Mouse (Mus musculus): ENCODE measurements around the gene P2rx3. TPM values are rescaled to one million over a fixed set of nuclear protein-coding genes. Genes with fewer than 3 reads are reported as not detected.
A peak's percentile ranks its signal among the peaks of the same experiment; 100 is the strongest.

P2rx3 gene
- total RNA-seq (2021): 1 to 10 TPM; 2.0 to 2.6 TPM
- long read RNA-seq, experiment 1, partial matches to known transcripts: 0 of 2 reads
- long read RNA-seq, experiment 1, other reads (novel, unspliced or antisense): 0 of 2 reads
- long read RNA-seq, experiment 2: 0 reads

DNA sequence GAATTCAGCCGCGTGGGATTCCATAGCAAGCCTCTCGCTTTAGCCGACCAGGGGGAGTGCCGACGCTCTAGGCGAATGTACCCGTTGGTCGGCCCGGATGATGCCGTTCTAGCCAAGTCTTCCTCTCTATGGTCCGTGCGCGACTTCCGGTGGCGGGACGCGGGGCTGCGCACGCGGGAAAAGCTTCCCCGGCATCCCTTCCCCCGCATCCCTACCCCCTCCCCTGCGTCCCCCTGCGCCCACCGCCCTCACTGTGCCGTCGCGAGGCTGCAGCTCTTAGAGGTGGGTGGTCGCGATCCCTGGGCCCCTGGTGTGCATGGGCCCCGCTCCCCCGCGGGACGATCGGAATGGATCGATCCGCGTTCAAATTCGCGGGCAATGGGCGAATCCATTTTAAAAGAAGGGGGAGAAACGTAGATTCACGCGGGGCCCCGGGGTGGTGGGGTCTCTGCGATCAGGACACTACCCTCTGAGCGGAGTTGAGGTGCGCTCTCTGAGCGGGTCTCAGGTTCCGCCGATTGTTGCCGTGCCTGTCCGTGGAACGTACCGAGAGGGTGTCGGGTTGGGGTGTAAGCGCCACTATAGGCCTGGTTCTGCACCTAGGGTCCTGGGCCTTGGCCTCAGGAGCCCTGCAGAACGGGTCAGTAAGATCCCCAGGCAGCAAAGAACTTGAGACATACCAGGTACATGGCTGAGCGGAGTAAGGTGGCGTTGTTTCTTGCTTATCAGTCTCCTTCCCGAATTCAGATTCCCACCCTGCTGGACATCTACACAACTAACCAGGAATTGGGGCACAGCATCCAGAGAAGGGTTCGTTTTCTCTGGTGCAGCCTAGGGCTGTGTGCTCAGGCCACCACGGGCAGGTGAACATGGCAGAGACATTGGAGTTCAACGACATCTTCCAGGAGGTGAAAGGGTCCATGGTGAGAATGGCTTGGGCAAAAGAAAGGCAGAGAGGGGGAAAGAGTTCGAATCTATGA, at the start of gene P2rx3, which contains the start of gene Ssrp1:
Gene P2rx3, minus strand, starts transcription at position 416 of the 980 bp plus-strand sequence.
Gene Ssrp1, plus strand, starts transcription at position 188 of the 980 bp plus-strand sequence.
- peak within 1 kb of the TSS; percentile 87 for H3K4me3 ChIP-seq
- intact Hi-C loops (cut with DNase I): loop anchor here (1.0 to 5.0 kb wide), 2 partner anchors 10 to 205 kb away; no protein-coding TSS in a partner anchor
- peak; percentile 91 to 93 for DNase-seq (ENCODE audit: extremely low spot score in 1 of 2, low spot score in 2 of 2)
- H3K27ac ChIP-seq: peak within 1 kb of the TSS; percentile 86
- TF ChIP-seq CTCF (IDR thresholded peaks at IDR 0.05): peak; percentile 1; the same call in 1 of the 2 replicates

DNA sequence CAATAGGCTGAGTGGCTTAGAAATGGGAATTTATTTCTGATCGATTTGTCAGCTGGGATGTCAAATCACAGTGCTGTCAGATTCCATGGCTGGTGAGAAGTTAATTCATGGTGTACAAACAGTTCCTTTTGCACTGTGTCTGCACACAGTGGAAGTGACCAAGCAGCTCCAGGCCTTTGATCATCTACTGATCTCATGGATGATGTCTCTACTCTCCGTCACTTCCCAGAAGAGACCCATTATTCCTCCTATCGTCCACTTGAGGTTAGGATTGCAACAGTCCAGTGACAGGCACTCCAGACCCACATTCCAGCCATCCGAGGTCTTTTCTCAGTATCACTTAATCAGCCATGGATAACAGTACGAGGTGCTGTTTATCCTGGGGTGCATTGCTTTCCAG, 36.5 kb upstream of the P2rx3 start:
- no peak for TF ChIP-seq CTCF (IDR thresholded peaks at IDR 0.05)
- no peak overlapping the region for H3K4me3 ChIP-seq
- no peak overlapping the region for H3K27ac ChIP-seq
- intact Hi-C loops (cut with DNase I): no loop called here
- no peak for DNase-seq (ENCODE audit: extremely low spot score in 1 of 2, low spot score in 2 of 2)

DNA sequence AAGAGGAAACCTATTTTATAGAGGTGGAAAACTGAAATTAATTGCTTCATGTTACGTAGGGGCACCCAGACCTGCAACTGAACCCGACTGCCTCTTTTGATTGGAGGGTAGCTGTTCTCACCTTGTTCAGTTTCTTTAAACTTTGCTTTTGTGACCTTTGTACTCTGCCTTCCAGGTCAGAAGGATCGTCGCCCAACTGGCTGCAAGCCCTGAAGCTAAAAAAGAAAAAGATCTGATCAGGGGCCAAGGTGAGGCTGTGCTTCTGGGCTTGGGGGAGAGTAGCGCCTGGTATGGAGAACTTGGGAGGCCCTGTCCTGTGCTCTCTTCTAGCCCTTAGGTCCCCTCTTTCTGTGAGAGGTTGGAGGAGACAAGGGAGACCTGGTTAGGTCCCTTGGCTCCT, 34.7 kb upstream of the P2rx3 start:
- TF ChIP-seq CTCF (IDR thresholded peaks at IDR 0.05): no peak
- DNase-seq (ENCODE audit: extremely low spot score in 1 of 2, low spot score in 2 of 2): no peak
- Histone ChIP-seq H3K27ac (no peak overlapping the region), H3K4me3 (no peak overlapping the region)
- intact Hi-C loops (cut with DNase I): no loop called here

DNA sequence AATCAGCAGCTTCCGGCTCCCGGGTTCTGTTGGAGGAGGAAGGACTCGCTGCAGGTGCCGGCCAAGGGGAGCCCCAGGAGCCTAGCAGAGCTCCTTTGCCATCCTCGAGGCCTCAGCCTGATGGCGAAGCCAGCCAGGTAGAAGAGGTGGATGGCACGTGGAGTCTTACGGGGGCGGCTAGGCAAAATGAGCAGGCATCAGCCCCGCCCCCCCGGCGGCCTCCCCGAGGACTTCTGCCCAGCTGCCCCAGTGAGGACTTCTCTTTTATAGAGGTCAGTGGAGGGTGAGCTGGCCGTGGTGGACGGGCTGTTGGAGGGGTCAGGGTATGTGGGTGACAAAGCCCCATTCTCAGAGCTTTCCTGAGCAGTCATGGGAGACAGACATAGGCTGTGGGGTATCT, 32.8 kb upstream of the P2rx3 start:
- DNase-seq (ENCODE audit: extremely low spot score in 1 of 2, low spot score in 2 of 2): no peak
- no peak overlapping the region for H3K27ac ChIP-seq
- no peak overlapping the region for H3K4me3 ChIP-seq
- intact Hi-C loops (cut with DNase I): no loop called here
- TF ChIP-seq CTCF (IDR thresholded peaks at IDR 0.05): no peak

DNA sequence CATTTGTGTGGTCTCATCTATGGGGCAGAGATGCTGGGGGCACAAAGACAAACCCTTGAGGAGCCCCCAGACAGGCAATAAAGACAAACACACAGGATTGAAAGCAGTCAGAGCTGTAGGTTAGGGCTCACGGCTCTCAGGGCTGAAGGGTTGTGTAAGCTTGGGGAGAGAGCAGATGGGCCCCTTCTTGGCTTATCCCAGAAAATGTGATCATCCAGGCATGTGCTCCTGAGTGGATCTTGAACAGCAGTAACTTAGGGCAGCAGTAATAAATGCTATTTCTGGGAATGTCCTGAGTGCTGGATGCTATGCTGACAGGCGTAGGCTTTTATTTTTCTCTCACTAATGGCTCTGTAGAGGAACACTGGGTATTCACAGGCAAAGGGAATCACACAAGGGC, 31.4 kb upstream of the P2rx3 start:
- TF ChIP-seq CTCF (IDR thresholded peaks at IDR 0.05): no peak
- no peak overlapping the region for H3K4me3 ChIP-seq
- intact Hi-C loops (cut with DNase I): no loop called here
- DNase-seq (ENCODE audit: extremely low spot score in 1 of 2, low spot score in 2 of 2): no peak
- H3K27ac ChIP-seq: peak overlapping the region; percentile 76

DNA sequence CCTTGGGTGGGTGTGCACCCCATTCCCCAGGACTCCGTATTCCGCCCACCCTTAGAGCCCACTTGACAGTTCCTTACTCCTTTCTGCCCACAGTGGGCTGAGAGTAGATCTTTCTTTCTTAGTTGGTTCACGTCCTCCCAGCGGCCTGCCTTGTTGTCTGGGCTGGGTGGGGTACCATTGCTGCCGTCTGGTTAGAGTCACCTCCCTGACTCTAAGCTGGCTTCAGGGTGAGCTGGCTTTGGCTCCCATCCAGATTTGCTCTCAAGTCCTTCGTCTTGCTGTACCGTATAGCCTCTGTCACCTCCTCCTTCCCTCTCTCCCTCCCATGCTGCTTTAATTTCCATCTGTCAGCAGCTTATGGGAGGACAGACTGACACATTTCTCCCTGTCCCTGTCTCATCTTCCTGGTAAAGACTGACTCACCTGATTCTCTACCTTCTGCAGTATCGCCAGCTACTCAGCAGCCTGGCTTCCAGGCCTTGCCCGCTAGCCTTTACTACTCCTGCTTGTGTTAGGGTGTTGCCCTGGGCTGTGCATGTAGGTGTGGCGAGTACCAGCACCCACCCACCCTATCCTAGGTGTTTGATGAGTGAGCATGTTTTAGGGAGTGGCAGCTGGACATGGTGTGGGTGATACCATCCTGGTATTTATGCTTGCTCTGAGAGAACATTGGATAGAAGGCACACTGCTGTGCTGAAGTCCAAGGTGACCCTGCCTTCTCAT, 30.8 kb upstream of the P2rx3 start:
- no peak for DNase-seq (ENCODE audit: extremely low spot score in 1 of 2, low spot score in 2 of 2)
- intact Hi-C loops (cut with DNase I): no loop called here
- TF ChIP-seq CTCF (IDR thresholded peaks at IDR 0.05): no peak
- Histone ChIP-seq H3K27ac (peak overlapping the region; percentile 76), H3K4me3 (no peak overlapping the region)

DNA sequence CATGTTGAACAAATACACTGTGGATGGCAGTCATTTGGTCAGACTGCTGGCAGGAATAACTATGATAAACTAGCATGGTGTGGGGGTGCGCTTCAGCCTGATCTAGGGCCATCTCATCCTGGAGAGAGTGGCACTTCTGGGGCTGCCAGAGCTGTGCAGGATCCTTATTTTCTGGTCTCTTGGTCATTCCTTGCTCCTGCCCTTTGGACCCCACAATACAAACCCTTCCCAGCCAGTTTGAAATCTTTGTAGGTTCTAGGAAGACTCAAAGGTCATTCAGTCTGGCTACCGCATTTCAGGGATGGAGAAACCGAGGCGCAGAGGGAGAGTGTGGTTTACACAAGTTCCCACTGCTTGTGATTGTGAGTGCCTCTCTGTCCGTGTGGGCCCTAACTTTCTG, 29.7 kb upstream of the P2rx3 start:
- no peak for TF ChIP-seq CTCF (IDR thresholded peaks at IDR 0.05)
- intact Hi-C loops (cut with DNase I): no loop called here
- Histone ChIP-seq H3K4me3 (no peak overlapping the region), H3K27ac (no peak overlapping the region)
- DNase-seq (ENCODE audit: extremely low spot score in 1 of 2, low spot score in 2 of 2): no peak

DNA sequence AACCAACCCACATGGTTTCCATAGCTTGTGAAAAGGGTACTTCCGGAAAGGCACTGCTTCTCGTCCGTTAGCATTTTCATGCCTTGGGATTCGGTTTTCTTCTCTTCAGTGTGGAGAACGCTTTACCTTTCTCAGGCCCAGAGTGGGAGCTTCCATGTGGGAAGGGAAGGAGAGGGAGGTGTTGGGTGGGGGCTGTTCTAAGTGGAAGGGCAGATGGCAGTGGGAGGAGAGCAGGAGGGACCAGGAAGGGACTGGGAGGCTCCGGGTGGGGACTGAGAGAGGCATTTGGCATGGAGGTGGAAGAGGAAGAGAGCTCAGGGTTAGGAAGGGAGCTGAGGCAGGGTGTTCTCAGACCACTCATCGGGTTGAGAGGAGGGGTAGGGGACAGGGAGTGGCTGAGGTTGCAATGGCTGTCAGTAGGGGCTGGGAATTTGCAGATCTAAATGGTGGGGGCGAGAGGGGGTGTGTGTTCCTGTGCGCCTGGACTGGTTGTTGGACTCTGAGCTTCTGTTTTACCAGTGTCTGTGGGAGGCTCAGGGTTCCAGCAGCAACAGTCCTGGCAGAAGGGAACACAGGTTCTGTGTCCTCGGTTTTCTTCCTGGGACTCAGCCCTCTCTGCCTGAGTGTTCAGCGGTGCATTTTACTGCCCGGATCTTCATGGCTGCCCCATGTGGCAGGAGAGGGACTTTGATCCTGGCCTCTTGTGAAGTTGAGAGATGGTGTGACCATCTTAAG, 28.0 kb upstream of the P2rx3 start:
- Histone ChIP-seq H3K4me3 (no peak overlapping the region), H3K27ac (peak overlapping the region; percentile 70)
- peak in 1 of 2 experiments; percentile 67 for DNase-seq (ENCODE audit: extremely low spot score in 1 of 2, low spot score in 2 of 2)
- intact Hi-C loops (cut with DNase I): no loop called here
- no peak for TF ChIP-seq CTCF (IDR thresholded peaks at IDR 0.05)

DNA sequence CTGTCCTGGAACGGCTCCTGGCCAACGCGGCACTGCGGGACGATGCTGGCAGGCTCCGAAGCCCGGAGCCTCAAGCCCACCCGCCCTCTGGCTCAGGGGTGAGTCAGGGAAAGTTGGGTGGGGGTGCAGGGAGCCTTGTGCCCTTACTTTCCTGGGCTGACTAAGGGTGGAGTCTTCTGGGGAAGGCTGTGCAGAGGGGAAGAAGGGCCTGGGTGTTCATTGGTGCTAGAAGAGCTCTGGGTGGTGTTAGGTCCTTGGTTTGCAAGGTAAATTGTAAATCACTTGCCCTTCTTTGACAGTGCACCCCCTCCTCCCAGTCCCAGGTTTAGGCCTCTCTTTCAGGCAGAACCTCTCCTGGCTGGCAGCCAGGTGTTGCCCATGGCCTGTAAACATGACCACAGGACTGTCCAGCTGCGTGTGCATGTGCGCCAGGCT, 23.9 kb upstream of the P2rx3 start:
- intact Hi-C loops (cut with DNase I): no loop called here

DNA sequence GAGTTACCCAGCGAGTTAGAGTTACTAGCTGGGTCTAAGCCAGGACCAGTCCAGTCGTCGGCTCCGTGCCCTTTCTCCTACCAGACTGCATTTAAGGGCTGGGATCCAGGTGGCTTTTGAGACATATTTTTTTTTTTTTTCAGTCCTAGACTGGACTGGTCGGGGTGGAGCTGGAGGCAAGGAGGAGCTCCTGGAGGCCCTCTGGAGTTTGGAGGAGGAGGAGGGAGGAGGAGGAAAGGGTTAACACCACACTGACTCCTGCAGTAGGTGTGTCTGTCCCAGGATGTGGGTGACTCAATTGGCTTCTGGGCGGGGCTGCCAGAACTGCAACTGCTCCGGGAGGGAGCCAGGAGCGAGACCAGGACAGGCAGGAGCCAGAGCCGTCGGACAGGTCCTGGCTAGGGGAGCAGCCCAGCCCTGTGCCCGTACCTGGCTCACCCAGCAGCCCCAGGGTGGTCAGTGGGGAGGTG, 23.4 kb upstream of the P2rx3 start:
- Histone ChIP-seq H3K27ac (peak overlapping the region; percentile 50), H3K4me3 (peak overlapping the region; percentile 39)
- DNase-seq (ENCODE audit: extremely low spot score in 1 of 2, low spot score in 2 of 2): no peak
- intact Hi-C loops (cut with DNase I): no loop called here
- TF ChIP-seq CTCF (IDR thresholded peaks at IDR 0.05): no peak

More for the DNA sequence above, 23.9 kb upstream of the P2rx3 start:
- TF ChIP-seq CTCF (IDR thresholded peaks at IDR 0.05): no peak
- no peak for DNase-seq (ENCODE audit: extremely low spot score in 1 of 2, low spot score in 2 of 2)
- Histone ChIP-seq H3K4me3 (peak overlapping the region; percentile 39), H3K27ac (peak overlapping the region; percentile 50; the same call in 1 of the 2 replicates)

DNA sequence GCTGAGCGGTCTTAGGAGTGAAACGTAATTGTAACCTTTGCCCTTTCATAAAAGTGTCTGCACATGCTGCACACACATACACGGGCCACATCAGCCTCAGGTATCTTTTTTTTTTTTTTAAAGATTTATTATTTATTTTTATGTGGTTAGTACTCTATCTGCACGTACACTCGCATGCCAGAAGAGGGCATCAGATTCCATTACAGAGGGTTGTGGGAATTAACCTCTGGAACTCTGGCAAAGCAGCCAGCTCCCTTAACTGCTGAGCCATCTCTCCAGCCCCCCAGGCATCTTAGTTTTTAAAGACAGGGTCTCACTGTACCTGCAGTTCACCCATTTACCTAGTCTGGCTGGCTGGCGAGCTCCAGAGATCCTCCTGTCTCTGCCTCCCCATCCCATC, 22.4 kb upstream of the P2rx3 start:
- TF ChIP-seq CTCF (IDR thresholded peaks at IDR 0.05): peak; percentile 22
- Histone ChIP-seq H3K4me3 (no peak overlapping the region), H3K27ac (no peak overlapping the region)
- DNase-seq (ENCODE audit: extremely low spot score in 1 of 2, low spot score in 2 of 2): no peak
- intact Hi-C loops (cut with DNase I): no loop called here
